Mouse (Mus musculus) neutrophil, adult 5-6 weeks (primary cell): ENCODE measurements at regions not wholly inside any gene's neighbourhood (a gene's known extent, or its start where the extent isn't known, plus 50 kb on each side); places are given as distances from the start of the nearest gene placed in this dataset.

Experiments used
- ATAC-seq: fragments of 151-379, 151-347 bp; 2 replicates; pipeline ENCODE4 v1.8.0; 2017; ENCODE audit warnings: mild to moderate bottlenecking, moderate TSS enrichment; ENCODE audit not compliant: insufficient number of reproducible peaks, poor library complexity, low FRiP score, severe bottlenecking; ENCODE audit errors: extremely low read depth

GRCm38 (mm10) chr19:36293177-36293969, 54.7 kb upstream of the Pcgf5 start:
- no peak for ATAC-seq
